Mouse (Mus musculus) limb, embryonic 14.5 days (tissue): ENCODE measurements around the gene Pnpla7. TPM values are rescaled to one million over a fixed set of nuclear protein-coding genes. Genes with fewer than 3 reads are reported as not detected.

Experiments used
- ATAC-seq: fragments of 200-750 bp; cut with Nextera tagmentation; 2 replicates; pipeline ENCODE4 v1.8.0; 2017; ENCODE audit warnings: low read depth, moderate number of reproducible peaks, moderate TSS enrichment; ENCODE audit not compliant: low FRiP score
- DNase-seq: peaks from one replicate; pipeline ENCODE4 v3.0.0-alpha.2; 2015; ENCODE audit warnings: low spot score
- H3K27ac ChIP-seq: fragments of 300-500 bp; sonication (generic); replicated peaks from 2 replicates; pipeline ENCODE4 v1.5.1; 2014; ENCODE audit warnings: low read depth, mild to moderate bottlenecking, low read length, moderate library complexity, mixed read lengths
- H3K27me3 ChIP-seq: fragments of 300-500 bp; sonication (generic); 2 replicates; pipeline ENCODE4 v1.6.1; 2014; ENCODE audit warnings: low read length, mixed read lengths; ENCODE audit not compliant: control insufficient read depth, insufficient read depth
- H3K36me3 ChIP-seq: fragments of 300-500 bp; sonication (generic); 2 replicates; pipeline ENCODE4 v1.6.1; 2014; ENCODE audit warnings: mild to moderate bottlenecking, low read length, moderate library complexity, mixed read lengths; ENCODE audit not compliant: control insufficient read depth, insufficient read depth
- H3K4me1 ChIP-seq: fragments of 300-500 bp; sonication (generic); 2 replicates; pipeline ENCODE4 v1.6.1; 2014; ENCODE audit warnings: antibody characterized with exemption, low read length, mixed read lengths; ENCODE audit not compliant: control insufficient read depth, insufficient read depth
- H3K4me2 ChIP-seq: fragments of 300-500 bp; sonication (generic); replicated peaks from 2 replicates; pipeline ENCODE4 v1.6.1; 2014; ENCODE audit warnings: low read depth, mild to moderate bottlenecking, low read length, moderate library complexity; ENCODE audit not compliant: severe bottlenecking
- H3K4me3 ChIP-seq: fragments of 300-500 bp; sonication (generic); replicated peaks from 2 replicates; pipeline ENCODE4 v1.5.1; 2014; ENCODE audit warnings: low read length
- H3K9ac ChIP-seq: fragments of 300-500 bp; sonication (generic); 2 replicates; pipeline ENCODE4 v1.6.1; 2014; ENCODE audit warnings: mild to moderate bottlenecking, low read depth, low read length, moderate library complexity; ENCODE audit not compliant: severe bottlenecking
- H3K9me3 ChIP-seq: fragments of 300-500 bp; sonication (generic); 2 replicates; pipeline ENCODE4 v1.6.1; 2016; ENCODE audit warnings: low read length; ENCODE audit not compliant: control insufficient read depth
- POLR2A ChIP-seq: fragments of 200-500 bp; IDR thresholded peaks from 2 replicates; pipeline ENCODE4 v1.8.0; 2012; ENCODE audit warnings: inconsistent platforms, mild to moderate bottlenecking, moderate library complexity, borderline replicate concordance; ENCODE audit not compliant: insufficient read depth, insufficient read length; ENCODE audit errors: extremely low read depth
- WGBS: fragments of 180-500 bp; shearing (Covaris S2); extraction: QIAGEN DNeasy Blood & Tissue Kit; methylation state at CpG from one replicate; pipeline ENCODE4 v1.1.7; 2014; 5-methylcytosine and 5-hydroxymethylcytosine counted together
- polyA plus RNA-seq, 2 experiments: library from polyadenylated mRNA; depleted of rRNA in 1 of 2; stranded (reverse) in 1 of 2; unstranded in 1 of 2; fragments of >200 nt; fragmentation: Nextera tagmentation in 1 of 2; extraction: Ambion mirVana in 1 of 2; gene quantifications; 2 replicates each; pipeline versions ENCODE4 v1.2.1 to v1.2.3; 2012 to 2014

Gene Pnpla7
- polyA plus RNA-seq, 2 experiments = 7.9 to 12.0 TPM

DNA sequence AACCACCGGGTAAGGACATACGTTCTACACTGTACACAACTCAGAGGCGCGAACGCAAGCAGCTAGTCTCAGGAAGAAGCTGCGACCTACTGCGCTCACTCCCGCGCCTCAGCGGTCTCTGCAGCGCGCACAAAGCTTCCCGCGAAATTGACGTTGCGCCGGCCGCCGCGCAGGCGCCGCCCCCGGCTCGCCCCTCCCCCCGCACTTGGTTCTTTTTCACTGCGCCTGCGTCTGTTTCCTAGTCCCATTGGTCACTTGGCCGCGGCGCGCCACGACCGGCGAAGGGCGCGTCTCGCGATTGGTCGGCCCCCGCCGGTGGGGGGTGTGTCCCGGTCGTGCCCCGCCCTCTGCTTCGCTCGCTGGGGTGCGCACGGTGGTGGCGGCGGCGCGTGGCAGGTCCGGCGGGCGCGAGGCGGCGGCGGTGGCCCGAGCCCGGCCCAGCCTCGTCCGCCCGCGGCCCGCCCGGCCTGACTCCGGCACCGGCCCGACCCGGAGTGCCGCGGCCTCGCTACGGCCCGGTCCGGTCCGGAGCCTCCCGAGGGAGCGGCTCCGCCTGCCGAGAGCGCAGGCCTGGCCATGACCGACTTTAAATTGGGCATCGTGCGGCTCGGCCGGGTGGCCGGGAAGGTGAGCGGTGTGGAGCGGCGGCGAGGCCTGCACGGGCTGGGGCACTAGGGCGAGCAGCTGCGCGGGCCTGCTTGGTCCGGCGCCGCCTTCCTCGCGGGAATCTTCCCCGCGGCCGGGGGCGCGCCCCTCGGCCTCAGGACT, 26.2 kb upstream of the Pnpla7 start, which contains the start of gene Zmynd19:
Zmynd19 (plus strand) TSS at position 372 of the 768 bp plus-strand sequence.
- TF ChIP-seq POLR2A = no peak
- H3K9me3 ChIP-seq = no peaks in the 10 kb centered on the region
- ATAC-seq (peak; percentile 100), DNase-seq (peak; percentile 96)
- peak within 1 kb of the TSS; percentile 90 for H3K9ac ChIP-seq
- H3K4me2 ChIP-seq = peak within 1 kb of the TSS; percentile 70
- H3K36me3 ChIP-seq = peaks cover 33% of the 10 kb centered on the region
- H3K4me3 ChIP-seq = peak within 1 kb of the TSS; percentile 95
- H3K4me1 ChIP-seq = peaks cover 9% of the 10 kb centered on the region
- 0% methylated on average over 86 of the region's 108 CpGs for WGBS
- no peaks in the 10 kb centered on the region for H3K27me3 ChIP-seq
- H3K27ac ChIP-seq = 0 out of 2 replicates have a peak within 1 kb of the TSS, but pooled peaks have one; percentile 26

DNA sequence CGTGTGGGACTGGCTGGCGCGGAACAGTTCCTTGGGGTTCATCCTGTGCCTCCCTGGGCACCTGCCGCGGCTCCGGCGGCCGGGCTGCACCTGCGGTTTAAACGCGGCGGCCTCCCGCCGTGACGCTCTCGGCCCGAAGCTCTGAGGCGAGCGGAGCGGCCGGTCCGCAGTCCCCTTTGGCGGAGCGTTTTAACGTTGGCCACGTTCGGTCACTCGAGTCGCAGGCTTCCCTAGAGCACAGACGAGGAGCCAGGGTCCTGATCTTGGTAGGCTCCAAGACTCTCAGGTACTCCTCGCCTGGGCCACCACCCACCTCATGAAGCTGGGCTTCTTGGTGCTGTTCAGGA, 25.7 kb upstream of the Pnpla7 start:
- peak overlapping the region; percentile 70 for H3K4me2 ChIP-seq
- H3K36me3 ChIP-seq = peaks cover 39% of the 10 kb centered on the region
- DNase-seq = no peak
- no peak for TF ChIP-seq POLR2A
- H3K9ac ChIP-seq = peak overlapping the region; percentile 90
- no peak for ATAC-seq
- H3K9me3 ChIP-seq = no peaks in the 10 kb centered on the region
- H3K27me3 ChIP-seq = no peaks in the 10 kb centered on the region
- H3K4me3 ChIP-seq = peak overlapping the region; percentile 95
- 0 out of 2 replicates have a peak overlapping the region, but pooled peaks have one; percentile 26 for H3K27ac ChIP-seq
- peaks cover 9% of the 10 kb centered on the region for H3K4me1 ChIP-seq
- under 1% methylated on average over 22 of the region's 31 CpGs for WGBS

DNA sequence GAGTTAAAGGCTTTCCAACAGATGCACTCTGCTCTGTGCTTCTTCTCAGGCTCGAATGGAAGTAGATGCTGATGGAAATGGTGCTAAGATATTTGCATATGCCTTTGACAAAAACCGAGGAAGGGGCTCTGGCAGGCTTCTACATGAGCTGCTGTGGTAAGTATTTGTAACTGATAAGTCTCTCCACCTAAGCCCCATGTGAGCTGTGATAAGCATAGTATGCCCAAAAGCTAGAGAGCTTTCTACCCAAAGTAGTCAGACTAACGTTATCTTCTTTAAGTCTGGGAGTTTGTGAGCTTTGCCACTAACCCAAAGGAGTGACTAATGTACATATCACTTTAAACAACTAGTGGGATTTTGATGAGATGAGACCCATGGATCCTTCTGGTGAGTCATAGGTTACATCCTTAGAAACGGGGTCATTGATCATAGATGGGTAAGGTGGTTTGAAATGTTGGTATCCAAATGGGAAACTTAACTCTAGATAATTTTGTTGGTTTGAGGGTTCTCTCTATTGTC, 23.2 kb upstream of the Pnpla7 start:
- Histone ChIP-seq H3K4me3 (no peak overlapping the region), H3K9me3 (no peaks in the 10 kb centered on the region), H3K4me1 (peaks cover 9% of the 10 kb centered on the region), H3K27ac (no peak overlapping the region), H3K4me2 (no peak overlapping the region), H3K36me3 (peaks cover 62% of the 10 kb centered on the region), H3K9ac (no peak overlapping the region), H3K27me3 (no peaks in the 10 kb centered on the region)
- 89% methylated on average over 4 of the region's 4 CpGs for WGBS
- TF ChIP-seq POLR2A = no peak
- DNase-seq (no peak), ATAC-seq (no peak)

DNA sequence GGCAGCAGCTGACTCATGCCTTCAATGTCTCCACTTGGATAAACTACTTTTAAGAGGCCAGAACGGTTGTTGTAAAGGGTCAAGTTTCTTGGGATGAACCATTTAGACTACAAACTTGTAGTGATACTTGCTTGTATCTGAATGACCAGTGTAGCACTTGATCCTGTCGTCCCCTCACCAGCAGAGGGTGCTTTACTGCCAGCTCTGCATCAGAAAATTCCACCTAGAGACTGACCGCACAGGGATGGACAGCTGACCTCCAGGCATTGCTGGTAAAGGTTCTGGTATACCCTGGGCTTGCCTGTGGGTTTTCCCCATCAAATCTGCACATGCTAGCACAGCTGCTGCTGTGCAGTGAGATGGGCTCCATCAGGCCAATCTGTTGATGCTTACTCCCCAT, 14.9 kb upstream of the Pnpla7 start:
- H3K27me3 ChIP-seq = no peaks in the 10 kb centered on the region
- DNase-seq (no peak), ATAC-seq (no peak)
- no peak overlapping the region for H3K9ac ChIP-seq
- TF ChIP-seq POLR2A = no peak
- no peak overlapping the region for H3K27ac ChIP-seq
- H3K4me3 ChIP-seq = no peak overlapping the region
- H3K9me3 ChIP-seq = no peaks in the 10 kb centered on the region
- 38% methylated on average over 3 of the region's 3 CpGs for WGBS
- no peaks in the 10 kb centered on the region; the same call in 1 of the 2 replicates for H3K4me1 ChIP-seq
- no peak overlapping the region for H3K4me2 ChIP-seq
- peaks cover 50% of the 10 kb centered on the region for H3K36me3 ChIP-seq

DNA sequence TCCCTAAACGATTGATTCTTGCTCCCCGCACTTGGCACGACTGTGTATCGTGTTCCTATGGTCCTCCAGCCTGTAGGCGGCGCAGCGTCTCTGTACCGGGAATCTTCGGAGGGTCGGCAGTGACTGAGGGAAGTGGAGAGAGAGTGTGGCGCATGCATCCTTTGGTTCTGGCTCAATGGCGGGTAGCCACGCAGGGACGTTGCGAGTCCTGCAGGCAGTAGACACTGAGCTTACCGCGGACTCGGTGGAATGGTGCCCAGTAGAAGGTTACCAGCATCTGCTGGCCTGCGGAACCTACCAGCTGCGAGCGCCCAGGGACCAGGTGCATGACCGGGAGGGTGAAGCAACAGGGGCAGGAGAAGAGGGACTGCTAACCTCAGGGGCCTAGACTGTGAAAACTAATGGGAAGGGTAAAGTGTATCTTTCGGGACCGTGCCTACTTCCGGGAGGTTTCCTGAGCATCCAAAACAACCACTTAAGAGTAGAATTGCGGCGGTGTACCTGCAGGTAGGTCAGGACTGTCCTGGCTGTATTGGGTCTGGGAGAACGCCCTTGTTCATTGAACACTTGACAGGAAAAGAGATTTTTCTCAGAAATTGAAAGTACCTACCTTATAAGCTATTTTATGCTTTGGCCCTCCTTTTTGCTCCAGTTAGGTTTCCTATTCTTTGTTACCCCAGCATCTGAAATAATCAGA, 13.4 kb upstream of the Pnpla7 start, which contains the start of gene Dph7:
Dph7 (plus strand) TSS at position 97 of the 697 bp plus-strand sequence.
- Histone ChIP-seq H3K4me1 (no peaks in the 10 kb centered on the region; the same call in 1 of the 2 replicates), H3K27ac (no peak within 1 kb of the TSS), H3K9me3 (no peaks in the 10 kb centered on the region), H3K27me3 (no peaks in the 10 kb centered on the region), H3K9ac (peak within 1 kb of the TSS; percentile 88), H3K4me3 (peak within 1 kb of the TSS; percentile 79), H3K36me3 (peaks cover 44% of the 10 kb centered on the region), H3K4me2 (peak within 1 kb of the TSS; percentile 51)
- ATAC-seq (peak; percentile 91), DNase-seq (peak; percentile 88)
- under 1% methylated on average over 28 of the region's 28 CpGs for WGBS
- peak; percentile 68; the same call in 1 of the 2 replicates for TF ChIP-seq POLR2A
